Mouse (Mus musculus): ENCODE measurements around the gene Fgfr2. TPM values are rescaled to one million over a fixed set of nuclear protein-coding genes. Genes with fewer than 3 reads are reported as not detected.

Gene Fgfr2
- total and polyA plus RNA-seq, 2 experiments from 2014 or later, result 17.1 to 47.6 TPM

- DNase-seq (no peak), ATAC-seq (no peak)
- TF ChIP-seq CTCF (IDR thresholded peaks at IDR 0.05; ENCODE audit: low read depth), result no peak
- no peaks in the 10 kb centered on the region for H3K9me3 ChIP-seq (ENCODE audit: low read length)
- no peaks in the 10 kb centered on the region for H3K27me3 ChIP-seq (ENCODE audit: insufficient read depth, low read length)
- H3K4me2 ChIP-seq (ENCODE audit: low read depth), result no peak overlapping the region
- no peak overlapping the region for H3K27ac ChIP-seq (ENCODE audit: low read depth, low read length)
- H3K36me3 ChIP-seq (ENCODE audit: insufficient read depth), result 0 out of 2 replicates have a peak, but pooled peaks cover 2% of the 10 kb centered on the region
- H3K9ac ChIP-seq, result no peak overlapping the region
- H3K4me1 ChIP-seq (ENCODE audit: insufficient read depth), result no peaks in the 10 kb centered on the region
- WGBS, result 91% methylated on average over 11 of the region's 11 CpGs
- H3K4me3 ChIP-seq (ENCODE audit: low read depth, low read length), result no peak overlapping the region
These were observed 373.6 kb downstream of the Fgfr2 start for GRCm38 (mm10) chr7:132749504-132749903.

GRCm38 (mm10) chr7:132748076-132748769, 374.9 kb downstream of the Fgfr2 start:
- H3K4me2 ChIP-seq (ENCODE audit: low read depth), result no peak overlapping the region
- no peaks in the 10 kb centered on the region for H3K4me1 ChIP-seq (ENCODE audit: insufficient read depth)
- H3K27ac ChIP-seq (ENCODE audit: low read depth, low read length), result no peak overlapping the region
- 0 out of 2 replicates have a peak, but pooled peaks cover 2% of the 10 kb centered on the region for H3K36me3 ChIP-seq (ENCODE audit: insufficient read depth)
- ATAC-seq (no peak), DNase-seq (no peak)
- H3K9ac ChIP-seq, result no peak overlapping the region
- H3K4me3 ChIP-seq (ENCODE audit: low read depth, low read length), result no peak overlapping the region
- no peaks in the 10 kb centered on the region for H3K9me3 ChIP-seq (ENCODE audit: low read length)
- WGBS, result 82% methylated on average over 3 of the region's 3 CpGs
- H3K27me3 ChIP-seq (ENCODE audit: insufficient read depth, low read length), result no peaks in the 10 kb centered on the region
- TF ChIP-seq CTCF (IDR thresholded peaks at IDR 0.05; ENCODE audit: low read depth), result no peak

GRCm38 (mm10) chr7:132747096-132747495, 376.1 kb downstream of the Fgfr2 start:
- no peak for ATAC-seq
- no peak overlapping the region for H3K4me3 ChIP-seq (ENCODE audit: low read depth, low read length)
- H3K27me3 ChIP-seq (ENCODE audit: insufficient read depth, low read length), result no peaks in the 10 kb centered on the region
- no peak for DNase-seq
- H3K27ac ChIP-seq (ENCODE audit: low read depth, low read length), result no peak overlapping the region
- no peak overlapping the region for H3K4me2 ChIP-seq (ENCODE audit: low read depth)
- 77% methylated on average over 6 of the region's 6 CpGs for WGBS
- H3K9ac ChIP-seq, result no peak overlapping the region
- no peaks in the 10 kb centered on the region for H3K4me1 ChIP-seq (ENCODE audit: insufficient read depth)
- no peak for TF ChIP-seq CTCF (IDR thresholded peaks at IDR 0.05; ENCODE audit: low read depth)
- H3K9me3 ChIP-seq (ENCODE audit: low read length), result no peaks in the 10 kb centered on the region
- 0 out of 2 replicates have a peak, but pooled peaks cover 2% of the 10 kb centered on the region for H3K36me3 ChIP-seq (ENCODE audit: insufficient read depth)

- no peaks in the 10 kb centered on the region for H3K9me3 ChIP-seq (ENCODE audit: low read length)
- ATAC-seq (peak; percentile 45; the same call in 1 of the 2 replicates), DNase-seq (peak; percentile 43)
- no peak for TF ChIP-seq CTCF (IDR thresholded peaks at IDR 0.05; ENCODE audit: low read depth)
- H3K4me1 ChIP-seq (ENCODE audit: insufficient read depth), result no peaks in the 10 kb centered on the region
- no peaks in the 10 kb centered on the region for H3K27me3 ChIP-seq (ENCODE audit: insufficient read depth, low read length)
- H3K9ac ChIP-seq, result no peak overlapping the region
- WGBS, result 68% methylated on average over 5 of the region's 5 CpGs
- H3K4me3 ChIP-seq (ENCODE audit: low read depth, low read length), result no peak overlapping the region
- no peak overlapping the region for H3K4me2 ChIP-seq (ENCODE audit: low read depth)
- no peaks in the 10 kb centered on the region for H3K36me3 ChIP-seq (ENCODE audit: insufficient read depth)
- H3K27ac ChIP-seq (ENCODE audit: low read depth, low read length), result no peak overlapping the region; the same call in 1 of the 2 replicates
These were observed 380.2 kb downstream of the Fgfr2 start for GRCm38 (mm10) chr7:132742912-132743311.

- ATAC-seq, result no peak
- H3K9me3 ChIP-seq (ENCODE audit: low read length), result no peaks in the 10 kb centered on the region
- no peak for TF ChIP-seq CTCF (IDR thresholded peaks at IDR 0.05; ENCODE audit: low read depth)
- no peaks in the 10 kb centered on the region for H3K4me1 ChIP-seq (ENCODE audit: insufficient read depth)
- no peak overlapping the region for H3K9ac ChIP-seq
- H3K27ac ChIP-seq (ENCODE audit: low read depth, low read length), result no peak overlapping the region
- H3K4me2 ChIP-seq (ENCODE audit: low read depth), result no peak overlapping the region
- no peak overlapping the region for H3K4me3 ChIP-seq (ENCODE audit: low read depth, low read length)
- no peaks in the 10 kb centered on the region for H3K27me3 ChIP-seq (ENCODE audit: insufficient read depth, low read length)
- no peaks in the 10 kb centered on the region for H3K36me3 ChIP-seq (ENCODE audit: insufficient read depth)
- 83% methylated on average over 6 of the region's 6 CpGs for WGBS
- no peak for DNase-seq
These were observed 383.3 kb downstream of the Fgfr2 start for GRCm38 (mm10) chr7:132739829-132740228.

- WGBS, result 89% methylated on average over 6 of the region's 6 CpGs
- no peak for TF ChIP-seq CTCF (IDR thresholded peaks at IDR 0.05; ENCODE audit: low read depth)
- no peak overlapping the region for H3K4me2 ChIP-seq (ENCODE audit: low read depth)
- no peak for ATAC-seq
- H3K9ac ChIP-seq, result no peak overlapping the region
- H3K36me3 ChIP-seq (ENCODE audit: insufficient read depth), result no peaks in the 10 kb centered on the region
- no peak for DNase-seq
- H3K27me3 ChIP-seq (ENCODE audit: insufficient read depth, low read length), result no peaks in the 10 kb centered on the region
- no peak overlapping the region for H3K4me3 ChIP-seq (ENCODE audit: low read depth, low read length)
- no peak overlapping the region for H3K27ac ChIP-seq (ENCODE audit: low read depth, low read length)
- peaks cover 3% of the 10 kb centered on the region; the same call in 1 of the 2 replicates for H3K4me1 ChIP-seq (ENCODE audit: insufficient read depth)
- no peaks in the 10 kb centered on the region for H3K9me3 ChIP-seq (ENCODE audit: low read length)
These were observed 384.3 kb downstream of the Fgfr2 start for GRCm38 (mm10) chr7:132738844-132739243.

- 0 out of 2 replicates have a peak overlapping the region, but pooled peaks have one; percentile 6 for H3K27ac ChIP-seq (ENCODE audit: low read depth, low read length)
- DNase-seq, result no peak
- no peak for TF ChIP-seq CTCF (IDR thresholded peaks at IDR 0.05; ENCODE audit: low read depth)
- H3K27me3 ChIP-seq (ENCODE audit: insufficient read depth, low read length), result no peaks in the 10 kb centered on the region
- H3K36me3 ChIP-seq (ENCODE audit: insufficient read depth), result no peaks in the 10 kb centered on the region
- no peaks in the 10 kb centered on the region for H3K9me3 ChIP-seq (ENCODE audit: low read length)
- peaks cover 11% of the 10 kb centered on the region; the same call in 1 of the 2 replicates for H3K4me1 ChIP-seq (ENCODE audit: insufficient read depth)
- 54% methylated on average over 17 of the region's 17 CpGs for WGBS
- peak; percentile 40; the same call in 1 of the 2 replicates for ATAC-seq
- H3K9ac ChIP-seq, result no peak overlapping the region
- H3K4me2 ChIP-seq (ENCODE audit: low read depth), result no peak overlapping the region
- H3K4me3 ChIP-seq (ENCODE audit: low read depth, low read length), result no peak overlapping the region
These were observed 386.9 kb downstream of the Fgfr2 start for GRCm38 (mm10) chr7:132736099-132736862.

Measured in forebrain, postnatal 0 days (tissue).